Comparison of ENCODE assay signal across 11 mouse cellular contexts in genomic region chr3:95499024-95499423, GRCm38 (mm10). TPM values are rescaled to one million over a fixed set of nuclear protein-coding genes. Genes with fewer than 3 reads are reported as not detected.
DNase-seq lines count a peak whose midpoint lies in the region; ATAC-seq and TF ChIP-seq lines count a peak whose summit lies in the region.
"Had no signal": no experiment of that assay in that cellular context is flagged by ENCODE, and none has a peak within 500 bp of the region (broad histone marks: within the 10 kb centered on the region; RNA-seq: fewer than 3 reads in every experiment).

Gene Ctsk, plus strand, starts transcription at chr3:95499256.

- no peak within 1 kb of the TSS for H3K27ac ChIP-seq in midbrain, embryonic 12.5 days (replicated peaks)
- H3K27ac ChIP-seq in midbrain, embryonic 10.5 days (replicated peaks) = no peak within 1 kb of the TSS
- H3K27ac ChIP-seq in heart, postnatal 0 days (ENCODE audit: low read depth) = peak within 1 kb of the TSS; percentile 65
- H3K27ac ChIP-seq in stomach, embryonic 16.5 days (ENCODE audit: low read length) = peak within 1 kb of the TSS; percentile 46; the same call in 1 of the 2 replicates

- no peaks in the 10 kb centered on the region for H3K9me3 ChIP-seq in midbrain, embryonic 12.5 days
- H3K9me3 ChIP-seq in midbrain, embryonic 10.5 days (replicated peaks) = no peaks in the 10 kb centered on the region
- no peaks in the 10 kb centered on the region for H3K9me3 ChIP-seq in heart, postnatal 0 days (replicated peaks; ENCODE audit: control insufficient read depth, low read length)
- H3K9me3 ChIP-seq in stomach, embryonic 16.5 days (replicated peaks; ENCODE audit: control insufficient read depth, low read length) = no peaks in the 10 kb centered on the region

- no peak within 1 kb of the TSS for H3K9ac ChIP-seq in midbrain, embryonic 12.5 days (replicated peaks)
- H3K9ac ChIP-seq in heart, postnatal 0 days (replicated peaks; ENCODE audit: low read depth, low read length) = no peak within 1 kb of the TSS
- peak within 1 kb of the TSS; percentile 46 for H3K9ac ChIP-seq in stomach, embryonic 16.5 days (ENCODE audit: low read length)

- ATAC-seq in midbrain, embryonic 12.5 days (ENCODE audit: low FRiP score, low read depth) = no peak
- peak; percentile 59; the same call in 1 of the 2 replicates for ATAC-seq in heart, postnatal 0 days (ENCODE audit: insufficient read depth, low read depth)
- no peak for ATAC-seq in stomach, embryonic 16.5 days (ENCODE audit: insufficient read depth, low FRiP score)
- ATAC-seq: forebrain, embryonic 14.5 days had no signal

- 85% methylated on average over 7 of the region's 7 CpGs for WGBS in midbrain, embryonic 12.5 days
- WGBS in midbrain, embryonic 10.5 days = 89% methylated on average over 7 of the region's 7 CpGs
- WGBS in heart, postnatal 0 days = 56% methylated on average over 7 of the region's 7 CpGs
- WGBS in stomach, embryonic 16.5 days = 65% methylated on average over 7 of the region's 7 CpGs

- TF ChIP-seq EP300 in heart, postnatal 0 days (IDR thresholded peaks at IDR 0.05; ENCODE audit: low read depth) = no peak

- peaks cover 27% of the 10 kb centered on the region for H3K36me3 ChIP-seq in midbrain, embryonic 12.5 days
- H3K36me3 ChIP-seq in midbrain, embryonic 10.5 days = peaks cover 27% of the 10 kb centered on the region
- H3K36me3 ChIP-seq in heart, postnatal 0 days (replicated peaks; ENCODE audit: control insufficient read depth, insufficient read depth, low read length) = peaks cover 38% of the 10 kb centered on the region
- H3K36me3 ChIP-seq in stomach, embryonic 16.5 days (ENCODE audit: control insufficient read depth, insufficient read depth, low read length) = no peaks in the 10 kb centered on the region

- no peaks in the 10 kb centered on the region for H3K27me3 ChIP-seq in midbrain, embryonic 12.5 days
- no peaks in the 10 kb centered on the region for H3K27me3 ChIP-seq in midbrain, embryonic 10.5 days (ENCODE audit: low read depth, poor library complexity, severe bottlenecking)
- no peaks in the 10 kb centered on the region for H3K27me3 ChIP-seq in heart, postnatal 0 days (ENCODE audit: control insufficient read depth, insufficient read depth, low read length)
- no peaks in the 10 kb centered on the region for H3K27me3 ChIP-seq in stomach, embryonic 16.5 days (ENCODE audit: control insufficient read depth, insufficient read depth, low read length)
- H3K27me3 ChIP-seq: CH12.LX had no signal

- intact Hi-C loops in heart, postnatal 36 days (cut with DNase I) = no loop called here

- H3K4me3 ChIP-seq in midbrain, embryonic 12.5 days = no peak within 1 kb of the TSS
- no peak within 1 kb of the TSS for H3K4me3 ChIP-seq in midbrain, embryonic 10.5 days
- H3K4me3 ChIP-seq in heart, postnatal 0 days (ENCODE audit: low read depth, low read length) = peak within 1 kb of the TSS; percentile 35
- H3K4me3 ChIP-seq in stomach, embryonic 16.5 days (replicated peaks; ENCODE audit: low read length) = peak within 1 kb of the TSS; percentile 34

- DNase-seq in heart, adult 18-20 months = peak; percentile 28 to 38
- DNase-seq in heart, postnatal 36 days = no peak
- DNase-seq in midbrain, embryonic 10.5 days (ENCODE audit: low spot score) = no peak
- peak; percentile 55 for DNase-seq in heart, postnatal 0 days (ENCODE audit: low spot score)
- DNase-seq in thymus, postnatal 4 days = no peak
- DNase-seq in embryo, embryonic 9.5 days (ENCODE audit: extremely low spot score) = no peak
- DNase-seq: adrenal gland, postnatal 14 days had no signal

- no peak for TF ChIP-seq CTCF in heart, postnatal 0 days (IDR thresholded peaks at IDR 0.05; ENCODE audit: low read depth)

- no peak within 1 kb of the TSS for H3K4me2 ChIP-seq in midbrain, embryonic 12.5 days (replicated peaks)
- peak within 1 kb of the TSS; percentile 40 for H3K4me2 ChIP-seq in heart, postnatal 0 days (ENCODE audit: low read depth, low read length)
- H3K4me2 ChIP-seq in stomach, embryonic 16.5 days (ENCODE audit: low read depth, low read length) = peak within 1 kb of the TSS; percentile 45

- H3K4me1 ChIP-seq in midbrain, embryonic 12.5 days = no peaks in the 10 kb centered on the region
- H3K4me1 ChIP-seq in midbrain, embryonic 10.5 days = peaks cover 4% of the 10 kb centered on the region; the same call in 1 of the 2 replicates
- peaks cover 11% of the 10 kb centered on the region for H3K4me1 ChIP-seq in heart, postnatal 0 days (ENCODE audit: control insufficient read depth, insufficient read depth)
- H3K4me1 ChIP-seq in stomach, embryonic 16.5 days (ENCODE audit: control insufficient read depth, insufficient read depth, low read length) = peaks cover 5% of the 10 kb centered on the region; the same call in 1 of the 2 replicates

RNA-seq across cellular contexts. Expression of gene Ctsk, which starts in this region (rescaled TPM):
- total RNA-seq in heart, adult 18-20 months (2021) = 1 to 10 TPM; 5.5 to 7.4 TPM
- 1 to 10 TPM; 9.5 to 9.6 TPM for total RNA-seq in heart, postnatal 36 days (2021)
- 8.7 and 13.7 TPM in 2 replicates for polyA plus RNA-seq in midbrain, embryonic 12.5 days (2016; fragmentation: Nextera tagmentation; extraction: Ambion mirVana)
- 2.4 and 4.5 TPM in 2 replicates for polyA plus RNA-seq in midbrain, embryonic 10.5 days (2016; fragmentation: Nextera tagmentation; extraction: Ambion mirVana)
- total RNA-seq in heart, postnatal 0 days (2014; rRNA removed; ENCODE audit: low replicate concordance) = 5.4 and 11.6 TPM in 2 replicates
- 18.9 and 19.7 TPM in 2 replicates for polyA plus RNA-seq in heart, postnatal 0 days (2015; fragmentation: Nextera tagmentation; extraction: Ambion mirVana)
- polyA plus RNA-seq in stomach, embryonic 16.5 days (2015; fragmentation: Nextera tagmentation; extraction: Ambion mirVana) = 15.6 and 16.7 TPM in 2 replicates
- total RNA-seq: CH12.LX had no signal

Comparison
In these comparisons a context has a peak if more than half of its experiments do, and no peak if none do; other contexts are left out.
1. DNase-seq: peak in heart, adult 18-20 months (2 of 2) and heart, postnatal 0 days (single experiment); none in heart, postnatal 36 days (0 of 2), midbrain, embryonic 10.5 days (single experiment), thymus, postnatal 4 days (single experiment) and embryo, embryonic 9.5 days (single experiment).
2. H3K27ac ChIP-seq: peak in heart, postnatal 0 days (single experiment) and stomach, embryonic 16.5 days (single experiment); none in midbrain, embryonic 12.5 days (single experiment) and midbrain, embryonic 10.5 days (single experiment).
3. H3K4me3 ChIP-seq: peak in heart, postnatal 0 days (single experiment) and stomach, embryonic 16.5 days (single experiment); none in midbrain, embryonic 12.5 days (single experiment) and midbrain, embryonic 10.5 days (single experiment).